Mouse (Mus musculus) lung, postnatal 0 days (tissue): ENCODE measurements around the gene Pde3a.

Experiments used
- CTCF ChIP-seq: IDR thresholded peaks from 2 replicates; pipeline ENCODE4 v1.5.1; 2016; ENCODE audit warnings: antibody characterized with exemption, mild to moderate bottlenecking
- EP300 ChIP-seq: IDR thresholded peaks from 2 replicates; pipeline ENCODE4 v1.6.1; 2016; ENCODE audit warnings: antibody characterized with exemption, mild to moderate bottlenecking, control low read depth

GRCm38 (mm10) chr6:141363664-141364063, 114.6 kb downstream of the Pde3a start:
- TF ChIP-seq CTCF (no peak), EP300 (no peak)
